Mouse (Mus musculus) brain, embryonic 18.5 days (tissue): ENCODE measurements around the gene Tmem9.

Experiments
- DNase-seq: peaks from one replicate; pipeline ENCODE4 v3.0.0-alpha.2; 2012; ENCODE audit warnings: low read depth, low spot score

Gene Tmem9

GRCm38 (mm10) chr1:136007211-136008158 is at the start of gene Tmem9:
Tmem9 (plus strand) TSS chr1:136008150.
- DNase-seq = no peak

GRCm38 (mm10) chr1:135958483-135958882 is 49.5 kb upstream of the Tmem9 start:
- DNase-seq = no peak

- no peak for DNase-seq
Observed at GRCm38 (mm10) chr1:135963177-135963576, 44.8 kb upstream of the Tmem9 start.

GRCm38 (mm10) chr1:135964561-135964960 is 43.4 kb upstream of the Tmem9 start:
- no peak for DNase-seq

- no peak for DNase-seq
Observed at GRCm38 (mm10) chr1:135967739-135968138, 40.2 kb upstream of the Tmem9 start.

- no peak for DNase-seq
Observed at GRCm38 (mm10) chr1:135970486-135970885, 37.5 kb upstream of the Tmem9 start.

GRCm38 (mm10) chr1:135972576-135972975 is 35.4 kb upstream of the Tmem9 start:
- no peak for DNase-seq

GRCm38 (mm10) chr1:135984105-135984504 is 23.8 kb upstream of the Tmem9 start:
- no peak for DNase-seq

- no peak for DNase-seq
Observed at GRCm38 (mm10) chr1:135989876-135990275, 18.1 kb upstream of the Tmem9 start.

GRCm38 (mm10) chr1:135993470-135993869 is 14.5 kb upstream of the Tmem9 start:
- DNase-seq = no peak

- DNase-seq = no peak
Observed at GRCm38 (mm10) chr1:135997537-135997936, 10.4 kb upstream of the Tmem9 start.

GRCm38 (mm10) chr1:135999720-136000287 is 8.1 kb upstream of the Tmem9 start:
- DNase-seq = no peak

GRCm38 (mm10) chr1:136001438-136001837 is 6.5 kb upstream of the Tmem9 start:
- DNase-seq = no peak

- DNase-seq = no peak
Observed at GRCm38 (mm10) chr1:136006292-136006748, 1.6 kb upstream of the Tmem9 start, which contains the start of gene Igfn1. Igfn1 (minus strand) TSS chr1:136006342.

- no peak for DNase-seq
Observed at GRCm38 (mm10) chr1:136008159-136008533, 196 bp downstream of the Tmem9 start.

GRCm38 (mm10) chr1:136010247-136010646 is 2.3 kb downstream of the Tmem9 start:
- no peak for DNase-seq

- no peak for DNase-seq
Observed at GRCm38 (mm10) chr1:136013513-136013912, 5.6 kb downstream of the Tmem9 start.

GRCm38 (mm10) chr1:136014796-136015502 is 7.0 kb downstream of the Tmem9 start:
- DNase-seq = no peak

GRCm38 (mm10) chr1:136017307-136017706 is 9.4 kb downstream of the Tmem9 start:
- DNase-seq = no peak

GRCm38 (mm10) chr1:136017907-136018313 is 10.0 kb downstream of the Tmem9 start:
- DNase-seq = peak; percentile 94

GRCm38 (mm10) chr1:136018390-136019189 is 10.6 kb downstream of the Tmem9 start:
- no peak for DNase-seq
